Mouse (Mus musculus) CH12.LX (cell line): ENCODE measurements around the gene Popdc3. TPM values are rescaled to one million over a fixed set of nuclear protein-coding genes. Genes with fewer than 3 reads are reported as not detected.
"Not testable (repeated sequence)": the region's sequence is repeated elsewhere in the genome, so short reads cannot be mapped to it uniquely, and the experiment has no call there.

Experiments used
- DNase-seq: peaks from one replicate; pipeline ENCODE4 v3.0.0-alpha.2; 2013; ENCODE audit errors: extremely low read depth
- H3K27ac ChIP-seq: 2 replicates; pipeline ENCODE4 v1.5.1; 2012; ENCODE audit warnings: low read depth, mild to moderate bottlenecking, control low read depth, moderate library complexity; ENCODE audit not compliant: insufficient read depth
- H3K27me3 ChIP-seq: replicated peaks from 2 replicates; pipeline ENCODE3; 2012; ENCODE audit warnings: inconsistent platforms
- H3K36me3 ChIP-seq, 2 experiments: replicated peaks in 1 of 2; 2 replicates each; pipeline versions ENCODE3 to v1.6.1; 2012; ENCODE audit warnings: inconsistent platforms in 1 of 2, low read length in 1 of 2, mild to moderate bottlenecking in 1 of 2, mixed read lengths in 1 of 2, moderate library complexity in 1 of 2; ENCODE audit not compliant: control insufficient read depth in 1 of 2, insufficient read depth in 1 of 2
- H3K4me1 ChIP-seq, 2 experiments: 2 replicates each; pipeline ENCODE4 v1.6.1; 2012; ENCODE audit warnings: inconsistent platforms in 1 of 2, moderate library complexity in 1 of 2; ENCODE audit not compliant: insufficient read depth in 2 of 2, control insufficient read depth in 1 of 2
- H3K4me2 ChIP-seq: 2 replicates; pipeline ENCODE4 v1.6.1; 2012; ENCODE audit warnings: low read depth, mild to moderate bottlenecking, control low read depth; ENCODE audit not compliant: poor library complexity, insufficient read depth, severe bottlenecking
- H3K4me3 ChIP-seq, 3 experiments: fragments of 150-350 bp in 1 of 3; sonication (generic) in 1 of 3; replicated peaks in 1 of 3; 2 replicates each; pipeline versions ENCODE3 to v1.5.1; 2011 to 2012; ENCODE audit warnings: low read depth in 2 of 3, low read length in 2 of 3, mild to moderate bottlenecking in 2 of 3, moderate library complexity in 2 of 3, control low read depth in 1 of 3, improper control_type of control experiment in 1 of 3, inconsistent platforms in 1 of 3, mixed read lengths in 1 of 3; ENCODE audit not compliant: poor library complexity in 1 of 3
- H3K79me2 ChIP-seq: replicated peaks from 2 replicates; pipeline ENCODE4 v1.6.1; 2012; ENCODE audit warnings: mild to moderate bottlenecking, moderate library complexity; ENCODE audit not compliant: control insufficient read depth, poor library complexity, insufficient read depth, severe bottlenecking; ENCODE audit errors: extremely low read depth
- H3K9ac ChIP-seq: 2 replicates; pipeline ENCODE4 v1.6.1; 2012; ENCODE audit warnings: low read depth, mild to moderate bottlenecking, control low read depth, moderate library complexity; ENCODE audit not compliant: insufficient read depth
- H3K9me3 ChIP-seq: replicated peaks from 2 replicates; pipeline ENCODE3; 2012; ENCODE audit warnings: low read length, inconsistent platforms, mixed read lengths
- CHD2 ChIP-seq: IDR thresholded peaks from 2 replicates; pipeline ENCODE4 v1.6.1; 2011; ENCODE audit warnings: low read length, improper control_type of control experiment
- CTCF ChIP-seq, 2 experiments: IDR thresholded peaks in 1 of 2; conservative IDR thresholded peaks in 1 of 2; 2 replicates each; pipeline ENCODE4 v1.5.1; 2011 to 2012; ENCODE audit warnings: low read depth in 2 of 2, low read length in 2 of 2, improper control_type of control experiment in 1 of 2, inconsistent platforms in 1 of 2, mild to moderate bottlenecking in 1 of 2, moderate library complexity in 1 of 2
- ELF1 ChIP-seq: IDR thresholded peaks from 2 replicates; pipeline ENCODE4 v1.6.1; 2014; ENCODE audit warnings: low read depth, mild to moderate bottlenecking, inconsistent platforms, low read length, improper control_type of control experiment
- ETS1 ChIP-seq: conservative IDR thresholded peaks from 2 replicates; pipeline ENCODE4 v1.6.1; 2012; ENCODE audit warnings: low read depth, mild to moderate bottlenecking, inconsistent platforms, low read length, improper control_type of control experiment, moderate library complexity
- MAFK ChIP-seq: IDR thresholded peaks from 2 replicates; pipeline ENCODE4 v1.6.1; 2011; ENCODE audit warnings: low read length, improper control_type of control experiment; ENCODE audit not compliant: insufficient replicate concordance
- MEF2A ChIP-seq: IDR thresholded peaks from 2 replicates; pipeline ENCODE4 v1.6.1; 2014; ENCODE audit warnings: low read depth, mild to moderate bottlenecking, inconsistent platforms, low read length, improper control_type of control experiment, borderline replicate concordance
- MYC ChIP-seq: IDR thresholded peaks from 2 replicates; pipeline ENCODE4 v1.6.1; 2011; ENCODE audit warnings: low read depth, mild to moderate bottlenecking, improper control_type of control experiment, low read length
- NRF1 ChIP-seq: IDR thresholded peaks from 2 replicates; pipeline ENCODE4 v1.6.1; 2014; ENCODE audit warnings: low read depth, mild to moderate bottlenecking, inconsistent platforms, low read length, improper control_type of control experiment, moderate library complexity
- PAX5 ChIP-seq: IDR thresholded peaks from 2 replicates; pipeline ENCODE4 v1.6.1; 2012; ENCODE audit warnings: low read length, inconsistent platforms, mixed read lengths
- POLR2AphosphoS2 ChIP-seq: IDR thresholded peaks from 2 replicates; pipeline ENCODE4 v1.6.1; 2011; ENCODE audit warnings: low read depth, low read length, improper control_type of control experiment
- RAD21 ChIP-seq: IDR thresholded peaks from 2 replicates; pipeline ENCODE4 v1.6.1; 2011; ENCODE audit warnings: low read depth, mild to moderate bottlenecking, low read length, improper control_type of control experiment, moderate library complexity
- RCOR1 ChIP-seq: conservative IDR thresholded peaks from 2 replicates; pipeline ENCODE4 v1.6.1; 2012; ENCODE audit warnings: low read depth, mild to moderate bottlenecking, inconsistent platforms, low read length, improper control_type of control experiment
- USF2 ChIP-seq: conservative IDR thresholded peaks from 2 replicates; pipeline ENCODE4 v1.6.1; 2011; ENCODE audit warnings: low read depth, low read length, improper control_type of control experiment
- ZC3H11A ChIP-seq: IDR thresholded peaks from 2 replicates; pipeline ENCODE4 v1.6.1; 2012; ENCODE audit warnings: low read depth, mild to moderate bottlenecking, inconsistent platforms, low read length, improper control_type of control experiment
- ZKSCAN1 ChIP-seq: IDR thresholded peaks from 2 replicates; pipeline ENCODE4 v1.6.1; 2012; ENCODE audit warnings: low read depth, inconsistent platforms, low read length, improper control_type of control experiment, borderline replicate concordance
- ZNF384 ChIP-seq: IDR thresholded peaks from 2 replicates; pipeline ENCODE4 v1.6.1; 2012; ENCODE audit warnings: low read depth, low read length, improper control_type of control experiment, inconsistent platforms
- dilution Hi-C: fragments of 300-500 bp; cut with MboI; formaldehyde crosslinking; loops from 2 replicates; pipeline ENCODE4 v1.14.3; 2020; ENCODE audit warnings: low sequenced_read_pairs; ENCODE audit not compliant: extremely low pct_unique_long_range_greater_than_20kb, extremely low pct_ligation_motif_present
- in situ Hi-C: fragments of 300-500 bp; cut with MboI; formaldehyde crosslinking; loops from 3 replicates; pipeline ENCODE4 v1.14.3; 2019; ENCODE audit warnings: low sequenced_read_pairs, low pct_ligation_motif_present, low pct_unique_long_range_greater_than_20kb, mixed read lengths
- polyA plus RNA-seq: library from polyadenylated mRNA; unstranded; fragments of >175 nt; gene quantifications from 2 replicates; pipeline ENCODE4 v1.2.1, GENCODE M21; 2012; ENCODE audit warnings: low read depth; ENCODE audit not compliant: insufficient read length
- total RNA-seq, 2 experiments: library from RNA; depleted of rRNA; stranded (reverse); fragments of 300-350 nt in 1 of 2; fragments of >200 nt in 1 of 2; gene quantifications; 2 replicates each; pipeline ENCODE4 v1.2.3; 2012 to 2014

Popdc3 gene
- total and polyA plus RNA-seq, 3 experiments: 0.04 to 0.24 (median 0.24) TPM

- Histone ChIP-seq H3K27me3 (no peaks in the 10 kb centered on the region), H3K36me3 (no peaks in the 10 kb centered on the region), H3K4me1 (no peaks in the 10 kb centered on the region), H3K4me3 (no peak overlapping the region), H3K9me3 (no peaks in the 10 kb centered on the region), H3K9ac (no peak overlapping the region), H3K79me2 (no peaks in the 10 kb centered on the region), H3K4me2 (no peak overlapping the region), H3K27ac (no peak overlapping the region)
- in situ Hi-C loops: no loop called here
- TF ChIP-seq USF2 (no peak), MAFK (no peak), MEF2A (no peak)
- DNase-seq: no peak
- dilution Hi-C loops: no loop called here
Measured at GRCm38 (mm10) chr10:45345217-45345616, 167.3 kb downstream of the Popdc3 start.

GRCm38 (mm10) chr10:45348143-45348542, 170.2 kb downstream of the Popdc3 start:
- H3K9me3 ChIP-seq, H3K4me2 ChIP-seq, H3K4me3 ChIP-seq, H3K36me3 ChIP-seq, H3K27me3 ChIP-seq, dilution Hi-C loops, H3K79me2 ChIP-seq, DNase-seq, in situ Hi-C loops, H3K9ac ChIP-seq, H3K27ac ChIP-seq, H3K4me1 ChIP-seq: not testable (repeated sequence)
- TF ChIP-seq RAD21 (peak; percentile 12), CTCF (conservative IDR thresholded peaks at IDR 0.05 in 1 of 2, IDR thresholded peaks at IDR 0.05 in 1 of 2; ENCODE audit: low read depth in 2 of 2, low read length in 2 of 2) (peak in 1 of 2 experiments; percentile 30; a peak in 2 of 4 replicates)

- Histone ChIP-seq H3K4me1 (no peaks in the 10 kb centered on the region), H3K9me3 (no peaks in the 10 kb centered on the region), H3K4me2 (no peak overlapping the region), H3K9ac (no peak overlapping the region), H3K4me3 (no peak overlapping the region), H3K27me3 (no peaks in the 10 kb centered on the region), H3K79me2 (no peaks in the 10 kb centered on the region), H3K27ac (no peak overlapping the region), H3K36me3 (no peaks in the 10 kb centered on the region)
- dilution Hi-C loops (no loop called here), in situ Hi-C loops (loop anchor here (25.0 kb wide), 2 partner anchors 219 to 556 kb away; no protein-coding TSS in a partner anchor)
- DNase-seq: no peak
- TF ChIP-seq NRF1: no peak
Measured at GRCm38 (mm10) chr10:45356091-45356490, 178.2 kb downstream of the Popdc3 start.

- H3K79me2 ChIP-seq: no peaks in the 10 kb centered on the region
- H3K27me3 ChIP-seq: no peaks in the 10 kb centered on the region
- no peaks in the 10 kb centered on the region for H3K9me3 ChIP-seq
- dilution Hi-C loops: no loop called here
- H3K27ac ChIP-seq: no peak overlapping the region
- TF ChIP-seq ZNF384 (no peak), PAX5 (no peak), CHD2 (no peak), MYC (no peak), ELF1 (no peak), RCOR1 (no peak), ZC3H11A (no peak), ZKSCAN1 (no peak), ETS1 (no peak), POLR2AphosphoS2 (no peak), USF2 (no peak), MEF2A (no peak)
- in situ Hi-C loops: loop anchor here (25.0 kb wide), 2 partner anchors 226 to 549 kb away; no protein-coding TSS in a partner anchor
- H3K4me1 ChIP-seq: peaks cover 2 to 14% of the 10 kb centered on the region in 2 experiments
- H3K4me2 ChIP-seq: no peak overlapping the region
- DNase-seq: no peak
- no peak overlapping the region for H3K9ac ChIP-seq
- no peak overlapping the region for H3K4me3 ChIP-seq
- no peaks in the 10 kb centered on the region for H3K36me3 ChIP-seq
Measured at GRCm38 (mm10) chr10:45363396-45363795, 185.5 kb downstream of the Popdc3 start.
